Mouse (Mus musculus) cortical plate, adult 2 months (tissue): ENCODE data around the gene Lmntd1.

Source experiments
- CTCF ChIP-seq: fragments of 200-500 bp; IDR thresholded peaks from 2 replicates; pipeline ENCODE4 v1.5.1; 2011; ENCODE audit warnings: mild to moderate bottlenecking, control low read depth, low read length; ENCODE audit not compliant: insufficient read depth; ENCODE audit errors: extremely low read depth
- POLR2A ChIP-seq: fragments of 200-500 bp; IDR thresholded peaks from 2 replicates; pipeline ENCODE4 v1.6.1; 2011; ENCODE audit warnings: mild to moderate bottlenecking, low read length, control low read depth; ENCODE audit not compliant: insufficient read depth; ENCODE audit errors: extremely low read depth

DNA sequence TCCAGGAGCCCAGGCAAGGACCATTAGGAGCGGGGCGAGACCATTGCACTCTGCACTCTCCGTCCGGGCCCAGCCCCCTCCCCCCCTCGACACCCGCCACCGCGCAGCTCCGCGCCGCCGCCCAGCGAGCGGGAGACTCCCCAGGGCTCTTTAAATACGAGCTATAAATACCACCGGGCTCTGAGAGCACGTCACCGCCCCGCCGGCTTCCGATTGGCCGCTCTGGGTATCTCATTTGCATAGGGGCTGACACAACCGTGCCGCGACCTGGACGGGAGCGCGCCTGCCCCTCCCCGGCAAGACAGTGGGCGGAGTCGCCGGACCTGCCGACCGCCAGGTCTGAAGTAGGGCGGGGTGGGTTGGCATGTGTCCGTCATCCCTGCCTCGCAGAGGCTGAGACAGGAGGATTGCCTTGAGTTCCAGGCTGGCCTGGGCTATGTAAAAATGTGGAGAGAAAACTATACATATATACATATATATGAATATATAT is 273.4 kb downstream of the Lmntd1 start:
- TF ChIP-seq POLR2A = peak; percentile 68
- no peak for TF ChIP-seq CTCF
